Mouse (Mus musculus): ENCODE measurements around the gene Atpaf2. TPM values are rescaled to one million over a fixed set of nuclear protein-coding genes. Genes with fewer than 3 reads are reported as not detected.

Atpaf2 gene
- polyA plus RNA-seq, 1 experiment from 2014 or later = 70.2 TPM

DNA sequence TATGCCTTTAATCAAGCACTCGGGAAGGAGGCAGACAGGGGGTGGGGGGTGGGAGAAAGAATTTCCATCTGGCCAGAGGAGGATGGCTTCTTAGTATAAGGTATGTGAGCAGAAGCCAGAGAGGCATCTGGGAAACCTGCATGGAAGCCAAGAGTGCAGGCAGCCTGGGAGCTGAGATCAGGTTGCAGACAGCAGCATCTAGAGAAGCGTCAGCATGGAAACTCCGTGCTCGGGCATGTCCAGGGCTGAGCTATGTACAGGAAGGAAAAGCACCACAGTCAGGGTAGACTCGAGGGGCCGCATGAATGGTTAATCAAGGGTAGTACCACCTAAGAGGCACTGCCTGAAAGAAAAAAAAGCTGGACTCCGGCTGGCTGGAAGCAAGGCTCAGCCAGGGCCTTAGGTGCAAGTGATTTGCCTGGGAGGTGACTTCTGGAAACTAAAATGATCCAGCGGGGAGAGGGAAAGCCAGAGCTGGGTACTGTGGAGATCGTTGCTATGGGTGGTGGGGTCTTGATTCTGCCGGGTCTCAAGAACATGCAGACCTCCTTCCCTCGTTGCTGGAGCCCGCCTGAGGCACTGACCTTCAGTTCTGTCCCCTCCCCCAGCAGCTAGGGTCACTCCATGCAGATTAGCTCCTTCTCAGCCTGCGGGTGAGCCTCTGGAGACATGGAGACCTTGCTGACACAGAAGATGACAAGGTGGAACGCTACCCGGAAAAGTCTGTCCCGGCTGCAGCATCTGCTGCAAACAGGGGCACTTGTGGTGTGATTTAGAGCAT, 51.8 kb downstream of the Atpaf2 start:
- H3K4me3 ChIP-seq (ENCODE audit: low read depth, low read length) = no peak overlapping the region
- no peak overlapping the region for H3K9ac ChIP-seq (ENCODE audit: low read depth, low read length)
- peaks cover 3% of the 10 kb centered on the region; the same call in 1 of the 2 replicates for H3K4me1 ChIP-seq (replicated peaks; ENCODE audit: control insufficient read depth, insufficient read depth, low read length)
- H3K4me2 ChIP-seq = no peak overlapping the region
- H3K9me3 ChIP-seq (ENCODE audit: control insufficient read depth, low read length) = no peaks in the 10 kb centered on the region
- ATAC-seq (replicated peaks; ENCODE audit: low FRiP score) (no peak), DNase-seq (ENCODE audit: low spot score) (no peak)
- peak overlapping the region; percentile 9; the same call in 1 of the 2 replicates for H3K27ac ChIP-seq (ENCODE audit: low read depth, low read length)
- no peaks in the 10 kb centered on the region for H3K36me3 ChIP-seq (ENCODE audit: control insufficient read depth, insufficient read depth, low read length)
- H3K27me3 ChIP-seq (replicated peaks; ENCODE audit: control insufficient read depth, insufficient read depth, low read length) = no peaks in the 10 kb centered on the region
- WGBS = 37% methylated on average over 16 of the region's 16 CpGs

- Histone ChIP-seq H3K4me3 (ENCODE audit: low read depth, low read length) (no peak overlapping the region), H3K4me2 (no peak overlapping the region), H3K9me3 (ENCODE audit: control insufficient read depth, low read length) (no peaks in the 10 kb centered on the region), H3K27ac (ENCODE audit: low read depth, low read length) (no peak overlapping the region), H3K36me3 (ENCODE audit: control insufficient read depth, insufficient read depth, low read length) (no peaks in the 10 kb centered on the region), H3K27me3 (replicated peaks; ENCODE audit: control insufficient read depth, insufficient read depth, low read length) (no peaks in the 10 kb centered on the region), H3K9ac (ENCODE audit: low read depth, low read length) (no peak overlapping the region), H3K4me1 (replicated peaks; ENCODE audit: control insufficient read depth, insufficient read depth, low read length) (no peaks in the 10 kb centered on the region)
- ATAC-seq (replicated peaks; ENCODE audit: low FRiP score) (no peak), DNase-seq (ENCODE audit: low spot score) (no peak)
- WGBS = 60% methylated on average over 5 of the region's 5 CpGs
These were observed 57.5 kb downstream of the Atpaf2 start for GRCm38 (mm10) chr11:60360631-60361201.

- Histone ChIP-seq H3K27me3 (replicated peaks; ENCODE audit: control insufficient read depth, insufficient read depth, low read length) (no peaks in the 10 kb centered on the region), H3K4me3 (ENCODE audit: low read depth, low read length) (no peak overlapping the region), H3K36me3 (ENCODE audit: control insufficient read depth, insufficient read depth, low read length) (no peaks in the 10 kb centered on the region), H3K4me2 (no peak overlapping the region), H3K9ac (ENCODE audit: low read depth, low read length) (no peak overlapping the region), H3K4me1 (replicated peaks; ENCODE audit: control insufficient read depth, insufficient read depth, low read length) (no peaks in the 10 kb centered on the region), H3K9me3 (ENCODE audit: control insufficient read depth, low read length) (no peaks in the 10 kb centered on the region), H3K27ac (ENCODE audit: low read depth, low read length) (no peak overlapping the region)
- WGBS = 79% methylated on average over 1 of the region's 1 CpGs
- ATAC-seq (replicated peaks; ENCODE audit: low FRiP score) = no peak
- DNase-seq (ENCODE audit: low spot score) = no peak
These were observed 58.3 kb downstream of the Atpaf2 start for GRCm38 (mm10) chr11:60359936-60360335.

GRCm38 (mm10) chr11:60359138-60359537, 59.1 kb downstream of the Atpaf2 start:
- no peak overlapping the region for H3K4me2 ChIP-seq
- H3K9me3 ChIP-seq (ENCODE audit: control insufficient read depth, low read length) = no peaks in the 10 kb centered on the region
- no peak for DNase-seq (ENCODE audit: low spot score)
- H3K36me3 ChIP-seq (ENCODE audit: control insufficient read depth, insufficient read depth, low read length) = no peaks in the 10 kb centered on the region
- H3K27me3 ChIP-seq (replicated peaks; ENCODE audit: control insufficient read depth, insufficient read depth, low read length) = no peaks in the 10 kb centered on the region
- H3K4me3 ChIP-seq (ENCODE audit: low read depth, low read length) = no peak overlapping the region
- ATAC-seq (replicated peaks; ENCODE audit: low FRiP score) = no peak
- H3K27ac ChIP-seq (ENCODE audit: low read depth, low read length) = no peak overlapping the region
- no peaks in the 10 kb centered on the region for H3K4me1 ChIP-seq (replicated peaks; ENCODE audit: control insufficient read depth, insufficient read depth, low read length)
- 44% methylated on average over 5 of the region's 5 CpGs for WGBS
- no peak overlapping the region for H3K9ac ChIP-seq (ENCODE audit: low read depth, low read length)

- Histone ChIP-seq H3K36me3 (ENCODE audit: control insufficient read depth, insufficient read depth, low read length) (no peaks in the 10 kb centered on the region), H3K27me3 (replicated peaks; ENCODE audit: control insufficient read depth, insufficient read depth, low read length) (no peaks in the 10 kb centered on the region), H3K4me3 (ENCODE audit: low read depth, low read length) (no peak overlapping the region), H3K4me2 (no peak overlapping the region), H3K4me1 (replicated peaks; ENCODE audit: control insufficient read depth, insufficient read depth, low read length) (no peaks in the 10 kb centered on the region), H3K9me3 (ENCODE audit: control insufficient read depth, low read length) (no peaks in the 10 kb centered on the region), H3K9ac (ENCODE audit: low read depth, low read length) (no peak overlapping the region), H3K27ac (ENCODE audit: low read depth, low read length) (no peak overlapping the region)
- ATAC-seq (replicated peaks; ENCODE audit: low FRiP score) = no peak
- DNase-seq (ENCODE audit: low spot score) = no peak
- 75% methylated on average over 7 of the region's 7 CpGs for WGBS
These were observed 59.7 kb downstream of the Atpaf2 start for GRCm38 (mm10) chr11:60358548-60358947.

- Histone ChIP-seq H3K4me1 (replicated peaks; ENCODE audit: control insufficient read depth, insufficient read depth, low read length) (peaks cover 2% of the 10 kb centered on the region), H3K36me3 (ENCODE audit: control insufficient read depth, insufficient read depth, low read length) (no peaks in the 10 kb centered on the region), H3K4me2 (no peak overlapping the region), H3K9ac (ENCODE audit: low read depth, low read length) (no peak overlapping the region), H3K27me3 (replicated peaks; ENCODE audit: control insufficient read depth, insufficient read depth, low read length) (no peaks in the 10 kb centered on the region), H3K27ac (ENCODE audit: low read depth, low read length) (no peak overlapping the region), H3K9me3 (ENCODE audit: control insufficient read depth, low read length) (no peaks in the 10 kb centered on the region), H3K4me3 (ENCODE audit: low read depth, low read length) (no peak overlapping the region)
- no peak for ATAC-seq (replicated peaks; ENCODE audit: low FRiP score)
- no peak for DNase-seq (ENCODE audit: low spot score)
- WGBS = 34% methylated on average over 1 of the region's 1 CpGs
These were observed 61.1 kb downstream of the Atpaf2 start for GRCm38 (mm10) chr11:60357116-60357515.

DNA sequence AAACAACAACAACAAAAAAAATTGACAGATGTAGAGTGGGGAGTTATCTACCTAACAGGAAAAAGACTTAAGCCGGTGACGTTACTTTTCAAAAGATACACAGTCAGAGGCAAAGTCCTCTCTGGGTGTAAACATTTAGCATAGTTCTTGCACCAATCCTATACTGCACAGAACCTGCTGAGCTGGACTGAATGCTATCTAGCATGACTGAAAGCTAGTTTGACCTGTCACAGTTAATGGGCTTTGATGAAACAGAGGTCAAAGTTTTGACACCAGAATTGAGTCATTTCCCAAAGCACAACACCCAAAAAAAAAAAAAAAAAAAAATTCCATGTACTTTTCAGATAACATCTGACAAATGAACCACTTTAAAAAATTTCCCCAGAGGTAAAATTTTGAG, 62.3 kb downstream of the Atpaf2 start:
- H3K27ac ChIP-seq (ENCODE audit: low read depth, low read length) = no peak overlapping the region
- H3K4me1 ChIP-seq (replicated peaks; ENCODE audit: control insufficient read depth, insufficient read depth, low read length) = peaks cover 9% of the 10 kb centered on the region
- H3K4me3 ChIP-seq (ENCODE audit: low read depth, low read length) = no peak overlapping the region
- DNase-seq (ENCODE audit: low spot score) (no peak), ATAC-seq (replicated peaks; ENCODE audit: low FRiP score) (no peak)
- no peak overlapping the region for H3K4me2 ChIP-seq
- H3K27me3 ChIP-seq (replicated peaks; ENCODE audit: control insufficient read depth, insufficient read depth, low read length) = no peaks in the 10 kb centered on the region
- H3K36me3 ChIP-seq (ENCODE audit: control insufficient read depth, insufficient read depth, low read length) = no peaks in the 10 kb centered on the region
- no peak overlapping the region for H3K9ac ChIP-seq (ENCODE audit: low read depth, low read length)
- H3K9me3 ChIP-seq (ENCODE audit: control insufficient read depth, low read length) = no peaks in the 10 kb centered on the region
- WGBS = 80% methylated on average over 2 of the region's 2 CpGs

DNA sequence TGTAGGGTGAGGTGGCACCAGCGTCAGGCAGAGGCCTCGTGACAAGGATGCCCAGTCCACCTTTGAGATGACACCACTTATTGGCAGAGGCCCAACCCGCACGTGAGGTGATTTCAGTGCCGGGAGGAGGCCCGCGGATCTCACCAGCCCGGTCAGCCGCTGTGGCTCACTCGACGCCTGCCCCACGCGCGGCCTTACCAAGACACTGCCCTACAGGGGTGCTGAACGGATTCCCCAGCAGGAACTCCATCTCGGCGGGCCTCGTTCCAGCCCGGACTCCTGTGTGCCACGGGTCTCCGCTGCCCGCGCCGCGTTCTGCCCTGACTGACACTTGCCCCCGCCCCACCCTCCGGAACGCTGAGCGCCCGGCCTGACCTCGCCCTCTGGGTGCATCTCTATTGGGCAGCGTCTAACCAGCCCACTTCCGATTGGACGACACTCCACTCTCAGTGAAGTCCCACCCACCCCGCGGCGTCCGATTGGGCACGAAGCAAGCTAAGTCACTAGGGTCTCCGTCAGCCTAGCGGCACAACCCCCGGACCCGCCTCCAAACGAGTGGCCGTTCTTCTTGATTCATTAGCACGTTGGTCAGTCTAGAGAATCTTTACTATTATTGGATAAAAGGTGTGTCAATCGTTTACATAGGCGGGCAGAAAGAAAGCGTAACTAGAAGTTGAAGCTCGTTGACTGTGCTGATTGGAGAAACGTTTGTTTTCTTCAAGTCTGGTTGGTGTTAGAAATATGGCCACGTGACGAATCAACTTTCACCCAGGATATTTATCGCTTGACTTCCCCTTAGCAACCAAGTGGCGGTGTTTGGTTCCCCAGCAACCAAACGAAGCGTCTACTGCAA, 65.5 kb downstream of the Atpaf2 start, which contains the start of the genes Tom1l2 and Drc3:
Gene Tom1l2 (minus strand): TSS at position 347 of the 853 bp plus-strand sequence.
Gene Drc3 (plus strand): TSS at position 771 of the 853 bp plus-strand sequence.
- WGBS = under 1% methylated on average over 57 of the region's 57 CpGs
- peak; percentile 99 for DNase-seq (ENCODE audit: low spot score)
- peak within 1 kb of the TSS; percentile 53 for H3K27ac ChIP-seq (ENCODE audit: low read depth, low read length)
- no peaks in the 10 kb centered on the region for H3K27me3 ChIP-seq (replicated peaks; ENCODE audit: control insufficient read depth, insufficient read depth, low read length)
- no peaks in the 10 kb centered on the region for H3K36me3 ChIP-seq (ENCODE audit: control insufficient read depth, insufficient read depth, low read length)
- peaks cover 9% of the 10 kb centered on the region for H3K4me1 ChIP-seq (replicated peaks; ENCODE audit: control insufficient read depth, insufficient read depth, low read length)
- no peaks in the 10 kb centered on the region for H3K9me3 ChIP-seq (ENCODE audit: control insufficient read depth, low read length)
- H3K4me2 ChIP-seq = peak within 1 kb of the TSS; percentile 99
- H3K9ac ChIP-seq (ENCODE audit: low read depth, low read length) = peak within 1 kb of the TSS; percentile 79
- ATAC-seq (replicated peaks; ENCODE audit: low FRiP score) = peak; percentile 100
- peak within 1 kb of the TSS; percentile 78 for H3K4me3 ChIP-seq (ENCODE audit: low read depth, low read length)
